Mouse (Mus musculus): ENCODE measurements around the gene Nrcam.

Nrcam gene

DNA sequence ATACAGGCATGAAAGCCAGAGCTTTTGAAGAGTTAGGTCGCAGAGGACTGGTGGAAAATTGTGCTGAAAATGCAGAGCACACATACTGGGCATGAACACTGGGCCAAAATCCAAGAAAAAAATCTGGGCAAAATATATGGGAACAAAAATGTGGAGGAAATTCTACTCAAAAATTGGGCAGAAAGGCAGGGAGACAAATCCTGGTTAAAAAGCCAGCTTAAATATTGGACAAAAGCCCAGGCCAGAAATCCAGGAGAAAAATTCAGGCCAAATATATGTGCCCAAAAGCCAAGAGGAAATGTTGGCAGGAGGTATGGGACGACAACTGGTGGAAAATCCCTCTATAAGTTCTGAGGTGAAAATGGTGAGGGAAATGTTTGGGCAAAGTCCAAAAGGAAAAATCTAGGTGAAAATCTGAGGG lies 288.3 kb downstream of the Nrcam start:
- DNase-seq (ENCODE audit: low spot score), result no peak

- DNase-seq (ENCODE audit: low spot score), result no peak
Observed at GRCm38 (mm10) chr12:44617488-44617887, 288.8 kb downstream of the Nrcam start.

GRCm38 (mm10) chr12:44639341-44639921 lies 310.7 kb downstream of the Nrcam start:
- no peak for DNase-seq (ENCODE audit: low spot score)

DNA sequence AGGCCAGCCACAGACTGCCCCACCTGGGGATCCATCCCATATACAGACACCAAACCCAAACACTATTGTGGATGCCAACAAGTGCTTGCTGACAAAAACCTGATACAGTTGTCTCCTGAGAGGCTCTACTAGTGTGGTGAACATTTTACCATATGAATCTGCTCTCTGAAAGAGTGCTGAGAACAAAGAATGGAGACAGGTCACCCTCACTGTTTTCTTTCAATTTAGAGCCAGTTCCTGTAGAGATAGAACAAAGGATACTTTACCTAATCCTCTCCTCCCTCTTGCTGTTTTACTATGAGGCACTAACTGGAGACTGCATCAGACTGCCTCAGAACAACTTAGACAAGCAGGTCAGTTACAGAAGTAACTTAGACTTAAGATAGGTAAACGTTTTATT lies 311.9 kb downstream of the Nrcam start:
- no peak for DNase-seq (ENCODE audit: low spot score)
